Mouse (Mus musculus) forebrain, embryonic 10.5 days (tissue): Measurements from ENCODE around the gene Srf. TPM values are rescaled to one million over a fixed set of nuclear protein-coding genes. Genes with fewer than 3 reads are reported as not detected.

Source experiments
- microRNA-seq: library from miRNA; unstranded; fragments of <30 nt; microRNA quantifications from one replicate; pipeline ENCODE4, GENCODE M21; 2017
- polyA plus RNA-seq: library from polyadenylated mRNA; unstranded; fragments of >200 nt; fragmentation: Nextera tagmentation; extraction: Ambion mirVana; gene quantifications from 2 replicates; pipeline ENCODE4 v1.2.1, GENCODE M21; 2016

The Srf gene
- polyA plus RNA-seq, 1 experiment from 2014 or later = 5.4 TPM

Small RNA genes lying within 50 kb of the gene (microRNA-seq; reads per million reads assigned to microRNA genes)
- not detected for gene Mir6976

Other genes starting within 250 kb of the Srf start
- gene Abcc10, start 227.8 kb downstream of the Srf start, polyA plus RNA-seq = 5.8 and 6.1 TPM in 2 replicates
- 6.8 and 7.1 TPM in 2 replicates for gene Zfp318, start 172.4 kb downstream of the Srf start, polyA plus RNA-seq
- 0.76 TPM in 1 of 2 replicates, not detected in the other for gene Crip3, start 127.2 kb downstream of the Srf start, polyA plus RNA-seq
- not detected in 2 replicates for gene Slc22a7, start 117.7 kb downstream of the Srf start, polyA plus RNA-seq
- 0.71 and 1.1 TPM in 2 replicates for gene Ttbk1, start 68.5 kb downstream of the Srf start, polyA plus RNA-seq
- gene Dnph1, start 59.5 kb downstream of the Srf start, polyA plus RNA-seq = 107 TPM in 2 replicates
- gene Cul9, start 9.8 kb downstream of the Srf start, polyA plus RNA-seq = 3.5 and 3.7 TPM in 2 replicates
- 66.0 and 68.4 TPM in 2 replicates for gene Ptk7, start 73.3 kb upstream of the Srf start, polyA plus RNA-seq
- 29.1 and 31.8 TPM in 2 replicates for gene Klc4, start 89.8 kb upstream of the Srf start, polyA plus RNA-seq
- 136 and 137 TPM in 2 replicates for gene Mrpl2, start 90.1 kb upstream of the Srf start, polyA plus RNA-seq
- gene Cul7, start 94.2 kb upstream of the Srf start, polyA plus RNA-seq = 38.0 and 40.9 TPM in 2 replicates
- 69.0 and 70.1 TPM in 2 replicates for gene Rrp36, start 118.2 kb upstream of the Srf start, polyA plus RNA-seq
- gene Mea1, start 122.6 kb upstream of the Srf start, polyA plus RNA-seq = 163 and 165 TPM in 2 replicates
- 132 and 133 TPM in 2 replicates for gene Klhdc3, start 124.7 kb upstream of the Srf start, polyA plus RNA-seq
- gene Ppp2r5d, start 148.9 kb upstream of the Srf start, polyA plus RNA-seq = 144 and 154 TPM in 2 replicates
- gene Pex6, start 155.3 kb upstream of the Srf start, polyA plus RNA-seq = 19.6 and 20.2 TPM in 2 replicates
- gene Gnmt, start 173.0 kb upstream of the Srf start, polyA plus RNA-seq = 0.80 and 0.87 TPM in 2 replicates
- 71.8 and 71.9 TPM in 2 replicates for gene Cnpy3, start 196.0 kb upstream of the Srf start, polyA plus RNA-seq
- 0.55 and 1.00 TPM in 2 replicates for gene Ptcra, start 207.5 kb upstream of the Srf start, polyA plus RNA-seq
- gene 2310039H08Rik, start 216.5 kb upstream of the Srf start, polyA plus RNA-seq = 54.4 and 54.7 TPM in 2 replicates
- gene Rpl7l1, start 226.5 kb upstream of the Srf start, polyA plus RNA-seq = 242 and 248 TPM in 2 replicates